Comparison of ENCODE assay signal across 12 mouse cellular contexts in genomic region chr5:117109522-117109921, GRCm38 (mm10). TPM values are rescaled to one million over a fixed set of nuclear protein-coding genes. Genes with fewer than 3 reads are reported as not detected.
DNase-seq lines count a peak whose midpoint lies in the region; ATAC-seq and TF ChIP-seq lines count a peak whose summit lies in the region.
"Had no signal": no experiment of that assay in that cellular context is flagged by ENCODE, and none has a peak within 500 bp of the region (broad histone marks: within the 10 kb centered on the region; RNA-seq: fewer than 3 reads in every experiment).

No protein-coding gene starts in this region.

- H3K79me2 ChIP-seq in CH12.LX (replicated peaks; ENCODE audit: control insufficient read depth, extremely low read depth, insufficient read depth, poor library complexity, severe bottlenecking), result peaks cover 8% of the 10 kb centered on the region

- peak; percentile 6; the same call in 1 of the 2 replicates for TF ChIP-seq RAD21 in CH12.LX (IDR thresholded peaks at IDR 0.05; ENCODE audit: low read depth, low read length)

- H3K4me2 ChIP-seq in liver, embryonic 14.5 days (ENCODE audit: low read depth), result no peak overlapping the region
- no peak overlapping the region for H3K4me2 ChIP-seq in CH12.LX (ENCODE audit: insufficient read depth, low read depth, poor library complexity, severe bottlenecking)
- H3K4me2 ChIP-seq: heart, embryonic 13.5 days had no signal

- dilution Hi-C loops in CH12.LX (cut with MboI; ENCODE audit: extremely low pct_ligation_motif_present, extremely low pct_unique_long_range_greater_than_20kb, low sequenced_read_pairs), result no loop called here

- TF ChIP-seq CTCF in cerebellum, adult 2 months (IDR thresholded peaks at IDR 0.05; ENCODE audit: borderline replicate concordance, insufficient read depth, low read depth, low read length), result peak; percentile 37; the same call in 1 of the 2 replicates
- TF ChIP-seq CTCF in liver, embryonic 14.5 days (IDR thresholded peaks at IDR 0.05; ENCODE audit: low read depth), result peak; percentile 77
- peak in 1 of 2 experiments; percentile 56; a peak in 3 of 4 replicates for TF ChIP-seq CTCF in CH12.LX (conservative IDR thresholded peaks at IDR 0.05 in 1 of 2, IDR thresholded peaks at IDR 0.05 in 1 of 2; ENCODE audit: low read depth in 2 of 2, low read length in 2 of 2)

- H3K9me3 ChIP-seq in liver, embryonic 14.5 days (ENCODE audit: control insufficient read depth, low read length), result no peaks in the 10 kb centered on the region
- no peaks in the 10 kb centered on the region for H3K9me3 ChIP-seq in CH12.LX (replicated peaks; ENCODE audit: low read length)
- H3K9me3 ChIP-seq: embryonic facial prominence, embryonic 10.5 days; heart, embryonic 13.5 days; megakaryocyte, embryonic 14.5 days had no signal

- peaks cover 19% of the 10 kb centered on the region for H3K4me1 ChIP-seq in cerebellum, adult 2 months (ENCODE audit: control insufficient read depth, insufficient read depth, low read length)
- H3K4me1 ChIP-seq in liver, embryonic 14.5 days (replicated peaks; ENCODE audit: control insufficient read depth in 2 of 2, insufficient read depth in 2 of 2, low read length in 1 of 2), result peaks cover 4 to 5% of the 10 kb centered on the region in 2 experiments; a peak in 2 of 4 replicates
- H3K4me1 ChIP-seq in CH12.LX (ENCODE audit: control insufficient read depth in 1 of 2, insufficient read depth in 2 of 2), result peaks cover 0 to 5% of the 10 kb centered on the region in 2 experiments; a peak in 2 of 4 replicates

- in situ Hi-C loops in CH12.LX (cut with MboI; ENCODE audit: low pct_ligation_motif_present, low pct_unique_long_range_greater_than_20kb, low sequenced_read_pairs), result no loop called here

- H3K27me3 ChIP-seq in cerebellum, adult 2 months (ENCODE audit: control insufficient read depth, insufficient read depth, low read length), result no peaks in the 10 kb centered on the region
- no peaks in the 10 kb centered on the region for H3K27me3 ChIP-seq in liver, embryonic 14.5 days (ENCODE audit: control insufficient read depth, insufficient read depth, low read length)
- no peaks in the 10 kb centered on the region for H3K27me3 ChIP-seq in CH12.LX (replicated peaks)
- H3K27me3 ChIP-seq: heart, embryonic 13.5 days; megakaryocyte, embryonic 14.5 days had no signal

- ATAC-seq in liver, embryonic 14.5 days (ENCODE audit: insufficient read depth), result no peak

- H3K36me3 ChIP-seq in liver, embryonic 14.5 days (replicated peaks; ENCODE audit: control insufficient read depth, insufficient read depth, low read depth), result peaks cover 24% of the 10 kb centered on the region
- H3K36me3 ChIP-seq in CH12.LX (replicated peaks in 1 of 2; ENCODE audit: control insufficient read depth in 1 of 2, insufficient read depth in 1 of 2, low read length in 1 of 2), result peaks cover 76 to 90% of the 10 kb centered on the region in 2 experiments

- no peak for DNase-seq in cerebellum, adult 2 months
- DNase-seq in cerebellum, postnatal 36 days, result no peak
- no peak for DNase-seq in liver, embryonic 14.5 days (ENCODE audit: low read depth in 3 of 3, low spot score in 3 of 3)
- no peak for DNase-seq in liver
- no peak for DNase-seq in CH12.LX (ENCODE audit: extremely low read depth)
- DNase-seq in naive thymus-derived CD4-positive, alpha-beta T cell, adult 2 months (ENCODE audit: low read depth), result peak; percentile 41
- no peak for DNase-seq in yolk sac, embryonic 10.5 days (ENCODE audit: low spot score)
- DNase-seq in embryo, embryonic 9.5 days (ENCODE audit: extremely low spot score), result no peak
- DNase-seq: left cerebral cortex, postnatal 4 days had no signal

- TF ChIP-seq POLR2A in cerebellum, adult 2 months (IDR thresholded peaks at IDR 0.05; ENCODE audit: borderline replicate concordance, insufficient read depth, low read length), result no peak
- TF ChIP-seq POLR2A in CH12.LX (IDR thresholded peaks at IDR 0.05; ENCODE audit: low read depth, low read length), result no peak

- TF ChIP-seq EP300 in liver, embryonic 14.5 days (IDR thresholded peaks at IDR 0.05; ENCODE audit: low read depth), result no peak
- no peak for TF ChIP-seq EP300 in CH12.LX (IDR thresholded peaks at IDR 0.05; ENCODE audit: low read length)

- H3K9ac ChIP-seq in liver, embryonic 14.5 days (replicated peaks), result no peak overlapping the region
- H3K9ac ChIP-seq in CH12.LX (ENCODE audit: insufficient read depth, low read depth), result no peak overlapping the region
- H3K9ac ChIP-seq: heart, embryonic 13.5 days had no signal

- H3K4me3 ChIP-seq in cerebellum, adult 2 months (replicated peaks; ENCODE audit: insufficient read depth, low read depth, low read length), result no peak overlapping the region
- no peak overlapping the region for H3K4me3 ChIP-seq in liver, embryonic 14.5 days (ENCODE audit: insufficient read depth in 1 of 2, low read depth in 2 of 2, low read length in 2 of 2)
- no peak overlapping the region for H3K4me3 ChIP-seq in CH12.LX (replicated peaks in 1 of 3; ENCODE audit: low read depth in 2 of 3, low read length in 2 of 3, poor library complexity in 1 of 3)
- H3K4me3 ChIP-seq: embryonic facial prominence, embryonic 10.5 days; heart, embryonic 13.5 days; megakaryocyte, embryonic 14.5 days had no signal

- no peak overlapping the region for H3K27ac ChIP-seq in cerebellum, adult 2 months (ENCODE audit: insufficient read depth, low read length)
- H3K27ac ChIP-seq in liver, embryonic 14.5 days, result no peak overlapping the region
- no peak overlapping the region for H3K27ac ChIP-seq in CH12.LX (ENCODE audit: insufficient read depth, low read depth)
- H3K27ac ChIP-seq: embryonic facial prominence, embryonic 10.5 days; heart, embryonic 13.5 days had no signal

- 84% methylated on average over 8 of the region's 8 CpGs for WGBS in cerebellum, adult 2 months
- 87% methylated on average over 8 of the region's 8 CpGs for WGBS in liver, embryonic 14.5 days (ENCODE audit: insufficient replicate concordance)

TF ChIP-seq in CH12.LX, 34 proteins besides CTCF, POLR2A, EP300 and RAD21:
- TF ChIP-seq MEF2A (IDR thresholded peaks at IDR 0.05; ENCODE audit: borderline replicate concordance, low read depth, low read length) (no peak), MAX (IDR thresholded peaks at IDR 0.05; ENCODE audit: low read length) (no peak), SMC3 (IDR thresholded peaks at IDR 0.05; ENCODE audit: low read depth, low read length) (peak; percentile 37), E2F4 (IDR thresholded peaks at IDR 0.05; ENCODE audit: insufficient replicate concordance, low read depth, low read length) (no peak), PAX5 (IDR thresholded peaks at IDR 0.05; ENCODE audit: low read length) (no peak)

RNA-seq across cellular contexts. Expression of gene Suds3, which starts 6.4 kb away (rescaled TPM):
- 119 and 127 TPM in 2 replicates for polyA plus RNA-seq in cerebellum, adult 2 months (2012; rRNA removed)
- polyA plus RNA-seq in liver, embryonic 14.5 days (2012; rRNA removed), result 16.2 and 22.7 TPM in 2 replicates
- polyA plus RNA-seq in liver, embryonic 14.5 days (2014; fragmentation: Nextera tagmentation; extraction: Ambion mirVana), result 19.7 and 19.8 TPM in 2 replicates
- total RNA-seq in CH12.LX (2012; rRNA removed) (54.2 and 64.9 TPM in 2 replicates), CH12.LX (2014; rRNA removed) (68.1 and 70.9 TPM in 2 replicates)
- 103 and 134 TPM in 2 replicates for polyA plus RNA-seq in CH12.LX (2012; ENCODE audit: insufficient read length, low read depth)

RNA-seq across cellular contexts. Expression of gene Taok3, which starts 10.4 kb away (rescaled TPM):
- polyA plus RNA-seq in cerebellum, adult 2 months (2012; rRNA removed), result 43.6 and 47.0 TPM in 2 replicates
- polyA plus RNA-seq in liver, embryonic 14.5 days (2012; rRNA removed), result 14.7 and 17.1 TPM in 2 replicates
- polyA plus RNA-seq in liver, embryonic 14.5 days (2014; fragmentation: Nextera tagmentation; extraction: Ambion mirVana), result 43.3 and 50.2 TPM in 2 replicates
- total RNA-seq in CH12.LX (2012; rRNA removed), result 17.4 and 18.6 TPM in 2 replicates
- total RNA-seq in CH12.LX (2014; rRNA removed), result 7.2 and 8.3 TPM in 2 replicates
- 34.6 and 35.0 TPM in 2 replicates for polyA plus RNA-seq in CH12.LX (2012; ENCODE audit: insufficient read length, low read depth)
